Mouse (Mus musculus) small intestine, adult 2 months (tissue): Measurements from ENCODE around the gene Nr2f2.

Experiments
- CTCF ChIP-seq: fragments of 200-500 bp; IDR thresholded peaks from 2 replicates; pipeline ENCODE4 v1.5.1; 2012; ENCODE audit warnings: low read depth, mild to moderate bottlenecking, control low read depth, inconsistent platforms, low read length, moderate library complexity, mixed read lengths; ENCODE audit not compliant: insufficient replicate concordance, insufficient read length; ENCODE audit errors: extremely low read depth
- POLR2A ChIP-seq: fragments of 200-500 bp; IDR thresholded peaks from 2 replicates; pipeline ENCODE4 v1.6.1; 2012; ENCODE audit warnings: low read depth, mild to moderate bottlenecking, control low read depth, inconsistent platforms, low read length, moderate library complexity

- TF ChIP-seq POLR2A (no peak), CTCF (no peak)
Measured at GRCm38 (mm10) chr7:70353151-70353550, 13.4 kb downstream of the Nr2f2 start.
